Mouse (Mus musculus) thymus, postnatal 14 days (tissue): Measurements from ENCODE around the gene Hsbp1.

Experiments
- DNase-seq: peaks from one replicate; pipeline ENCODE4 v3.0.0; 2021

The Hsbp1 gene

GRCm38 (mm10) chr8:119394097-119394496, 49.8 kb downstream of the Hsbp1 start:
- no peak for DNase-seq

GRCm38 (mm10) chr8:119394524-119395026, 50.3 kb downstream of the Hsbp1 start, which contains the start of gene Mlycd:
Gene Mlycd, plus strand, starts transcription at chr8:119394878.
- DNase-seq = peak; percentile 91

DNA sequence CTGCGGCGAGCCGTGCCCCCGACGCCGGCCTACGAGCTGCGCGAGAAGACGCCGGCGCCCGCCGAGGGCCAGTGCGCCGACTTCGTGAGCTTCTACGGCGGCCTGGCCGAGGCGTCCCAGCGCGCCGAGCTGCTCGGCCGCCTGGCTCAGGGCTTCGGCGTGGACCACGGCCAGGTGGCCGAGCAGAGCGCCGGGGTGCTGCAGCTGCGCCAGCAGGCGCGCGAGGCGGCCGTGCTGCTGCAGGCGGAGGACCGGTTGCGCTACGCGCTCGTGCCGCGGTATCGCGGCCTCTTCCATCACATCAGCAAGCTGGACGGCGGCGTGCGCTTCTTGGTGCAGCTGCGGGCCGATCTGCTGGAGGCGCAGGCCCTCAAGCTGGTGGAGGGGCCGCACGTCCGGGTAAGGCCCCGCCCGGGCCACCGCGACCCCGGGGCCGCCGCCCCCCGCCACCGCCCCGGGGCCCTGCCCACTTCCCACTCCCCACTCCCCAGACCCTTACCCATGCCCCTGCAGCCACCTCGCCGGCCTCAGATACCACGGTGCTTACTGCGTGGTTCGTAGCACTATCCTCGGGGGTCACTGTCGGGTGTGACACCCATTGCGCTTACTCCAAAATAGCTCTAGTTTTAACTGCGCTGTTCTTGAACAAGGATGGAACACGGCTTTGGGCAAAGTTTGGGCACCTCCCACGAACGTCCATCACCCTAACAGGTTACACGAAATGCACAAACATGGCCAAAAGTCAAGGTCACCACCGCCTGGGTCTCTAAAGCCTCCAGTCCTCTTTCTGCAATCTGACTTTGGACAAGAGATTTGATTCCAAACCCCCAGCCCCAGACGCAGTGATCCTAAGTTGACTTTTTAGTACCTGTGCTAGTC, 51.0 kb downstream of the Hsbp1 start:
- DNase-seq = peak; percentile 37
